8 mouse cellular contexts compared by ENCODE assay signal in the genomic region with DNA sequence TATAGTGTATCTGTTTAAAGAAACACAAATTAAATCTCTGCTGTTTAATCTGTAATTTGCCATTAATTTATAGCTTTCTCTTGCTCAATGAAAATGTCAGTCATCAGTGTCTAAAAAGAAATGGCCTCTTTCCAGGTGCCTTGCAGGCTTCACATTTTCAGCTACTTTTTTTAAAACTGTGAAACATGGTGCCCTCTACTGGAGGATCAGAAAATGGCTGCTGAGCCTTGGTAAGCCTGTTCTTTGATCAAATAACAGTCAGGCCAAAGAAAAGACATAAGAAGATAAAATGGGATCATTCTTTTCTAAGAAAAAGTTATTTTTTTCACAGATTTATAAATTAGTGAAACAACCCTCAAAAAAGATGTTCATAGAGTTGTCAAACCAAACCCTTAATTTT.
DNase-seq lines count a peak whose midpoint lies in the region; ATAC-seq and TF ChIP-seq lines count a peak whose summit lies in the region.

No protein-coding gene starts in this region.

- peak; percentile 64; the same call in 1 of the 2 replicates for ATAC-seq in midbrain, embryonic 11.5 days (ENCODE audit: low FRiP score)
- no peak for ATAC-seq in midbrain, embryonic 13.5 days
- no peak for ATAC-seq in midbrain, postnatal 0 days (ENCODE audit: low FRiP score)
- ATAC-seq in activated CD4-positive, CD25-positive, alpha-beta regulatory T cell, adult 4 months, result no peak

- H3K4me3 ChIP-seq in midbrain, embryonic 11.5 days (ENCODE audit: low read depth, low read length), result no peak overlapping the region
- H3K4me3 ChIP-seq in midbrain, embryonic 13.5 days (replicated peaks), result no peak overlapping the region
- no peak overlapping the region for H3K4me3 ChIP-seq in embryonic facial prominence, embryonic 10.5 days
- no peak overlapping the region for H3K4me3 ChIP-seq in midbrain, postnatal 0 days (ENCODE audit: low read depth, low read length)

- H3K36me3 ChIP-seq in midbrain, embryonic 11.5 days (ENCODE audit: control insufficient read depth, insufficient read depth, low read length), result no peaks in the 10 kb centered on the region
- H3K36me3 ChIP-seq in midbrain, embryonic 13.5 days, result no peaks in the 10 kb centered on the region
- H3K36me3 ChIP-seq in embryonic facial prominence, embryonic 10.5 days (replicated peaks), result no peaks in the 10 kb centered on the region
- H3K36me3 ChIP-seq in midbrain, postnatal 0 days (ENCODE audit: insufficient read depth, low read length), result no peaks in the 10 kb centered on the region

- DNase-seq in adrenal gland, adult 2 months, result peak; percentile 9
- no peak for DNase-seq in adrenal gland, postnatal 4 days (ENCODE audit: low spot score in 2 of 2)
- DNase-seq in midbrain, embryonic 11.5 days (ENCODE audit: low spot score, missing footprints), result peak; percentile 93
- peak; percentile 16 for DNase-seq in embryonic facial prominence, embryonic 10.5 days (ENCODE audit: low spot score)
- peak; percentile 28 for DNase-seq in layer of hippocampus, adult 9-11 months
- DNase-seq in midbrain, postnatal 0 days (ENCODE audit: low spot score), result peak; percentile 83

- no peak overlapping the region for H3K9ac ChIP-seq in midbrain, embryonic 11.5 days (ENCODE audit: low read length)
- no peak overlapping the region for H3K9ac ChIP-seq in midbrain, embryonic 13.5 days (replicated peaks)
- no peak overlapping the region for H3K9ac ChIP-seq in midbrain, postnatal 0 days (replicated peaks; ENCODE audit: low read length, poor library complexity, severe bottlenecking)

- H3K27ac ChIP-seq in midbrain, embryonic 11.5 days (ENCODE audit: low read depth, low read length), result no peak overlapping the region
- H3K27ac ChIP-seq in midbrain, embryonic 13.5 days, result no peak overlapping the region
- H3K27ac ChIP-seq in embryonic facial prominence, embryonic 10.5 days (replicated peaks), result no peak overlapping the region
- no peak overlapping the region for H3K27ac ChIP-seq in midbrain, postnatal 0 days (ENCODE audit: low read depth, low read length)

- no peak overlapping the region for H3K4me2 ChIP-seq in midbrain, embryonic 11.5 days
- no peak overlapping the region for H3K4me2 ChIP-seq in midbrain, embryonic 13.5 days (replicated peaks)
- H3K4me2 ChIP-seq in midbrain, postnatal 0 days (ENCODE audit: low read depth, low read length, poor library complexity, severe bottlenecking), result no peak overlapping the region

- H3K9me3 ChIP-seq in midbrain, embryonic 11.5 days (ENCODE audit: control insufficient read depth, low read length), result no peaks in the 10 kb centered on the region
- no peaks in the 10 kb centered on the region for H3K9me3 ChIP-seq in midbrain, embryonic 13.5 days
- 0 out of 2 replicates have a peak, but pooled peaks cover 2% of the 10 kb centered on the region for H3K9me3 ChIP-seq in embryonic facial prominence, embryonic 10.5 days
- no peaks in the 10 kb centered on the region for H3K9me3 ChIP-seq in midbrain, postnatal 0 days (ENCODE audit: low read length)

- no peaks in the 10 kb centered on the region for H3K4me1 ChIP-seq in midbrain, embryonic 11.5 days (ENCODE audit: control insufficient read depth, insufficient read depth, low read length)
- H3K4me1 ChIP-seq in midbrain, embryonic 13.5 days (replicated peaks), result no peaks in the 10 kb centered on the region
- no peaks in the 10 kb centered on the region for H3K4me1 ChIP-seq in embryonic facial prominence, embryonic 10.5 days
- H3K4me1 ChIP-seq in midbrain, postnatal 0 days (ENCODE audit: insufficient read depth, low read length), result no peaks in the 10 kb centered on the region

- TF ChIP-seq CTCF in midbrain, postnatal 0 days (IDR thresholded peaks at IDR 0.05), result peak; percentile 74

- no peaks in the 10 kb centered on the region for H3K27me3 ChIP-seq in midbrain, embryonic 11.5 days (ENCODE audit: control insufficient read depth, insufficient read depth, low read length)
- H3K27me3 ChIP-seq in midbrain, embryonic 13.5 days, result no peaks in the 10 kb centered on the region
- H3K27me3 ChIP-seq in embryonic facial prominence, embryonic 10.5 days (replicated peaks; ENCODE audit: low read depth, poor library complexity, severe bottlenecking), result no peaks in the 10 kb centered on the region
- H3K27me3 ChIP-seq in midbrain, postnatal 0 days (ENCODE audit: insufficient read depth, low read length), result no peaks in the 10 kb centered on the region

Comparison
In these comparisons a context has a peak if more than half of its experiments do, and no peak if none do; other contexts are left out.
1. DNase-seq: peak in adrenal gland, adult 2 months (single experiment), midbrain, embryonic 11.5 days (single experiment), embryonic facial prominence, embryonic 10.5 days (single experiment), layer of hippocampus, adult 9-11 months (single experiment) and midbrain, postnatal 0 days (single experiment); none in adrenal gland, postnatal 4 days (0 of 2).